Comparison of ENCODE assay signal across 13 mouse cellular contexts in the genomic region with DNA sequence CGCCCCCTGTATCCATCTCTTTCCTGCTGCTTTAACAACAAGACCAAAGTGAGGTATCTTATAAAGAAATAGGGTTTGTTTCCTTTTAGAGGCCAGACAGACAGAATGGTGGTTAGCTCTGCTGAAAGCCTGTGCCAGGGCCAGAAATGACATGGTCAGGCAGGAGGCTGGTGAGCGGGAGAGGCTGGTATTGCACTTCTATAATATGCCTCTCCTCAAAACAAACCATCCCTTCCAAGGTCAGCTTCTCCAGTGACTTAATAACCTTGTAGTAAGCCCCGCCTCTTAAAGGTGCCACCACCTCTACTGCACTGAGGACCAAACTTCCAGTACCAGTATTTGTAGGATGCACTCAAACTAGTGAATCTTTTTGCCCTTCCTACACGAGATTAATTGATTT.
"Had no signal": no experiment of that assay in that cellular context is flagged by ENCODE, and none has a peak within 500 bp of the region (broad histone marks: within the 10 kb centered on the region; RNA-seq: fewer than 3 reads in every experiment).

No protein-coding gene starts in this region.

- H3K4me2 ChIP-seq: limb, embryonic 15.5 days; liver, embryonic 12.5 days; lung, embryonic 14.5 days; neural tube, embryonic 12.5 days had no signal

- H3K27ac ChIP-seq: layer of hippocampus, adult 2 months; limb, embryonic 15.5 days; liver, embryonic 12.5 days; midbrain, embryonic 10.5 days; neural tube, embryonic 12.5 days had no signal

- H3K9ac ChIP-seq: limb, embryonic 15.5 days; liver, embryonic 12.5 days; lung, embryonic 14.5 days; neural tube, embryonic 12.5 days had no signal

- H3K36me3 ChIP-seq: limb, embryonic 15.5 days; liver, embryonic 12.5 days; midbrain, embryonic 10.5 days; neural tube, embryonic 12.5 days had no signal

- DNase-seq: kidney, postnatal 10 days; kidney, postnatal 4 days; lung, embryonic 14.5 days; lung, postnatal 10 days; lung, postnatal 4 days; midbrain, embryonic 14.5 days; thymus, postnatal 4 days had no signal

- H3K4me3 ChIP-seq: layer of hippocampus, adult 2 months; limb, embryonic 15.5 days; liver, embryonic 12.5 days; midbrain, embryonic 10.5 days; myocyte; neural tube, embryonic 12.5 days had no signal

- ATAC-seq: liver, embryonic 12.5 days had no signal

- H3K9me3 ChIP-seq: limb, embryonic 15.5 days; liver, embryonic 12.5 days; midbrain, embryonic 10.5 days; neural tube, embryonic 12.5 days had no signal

- H3K27me3 ChIP-seq: limb, embryonic 15.5 days; neural tube, embryonic 12.5 days had no signal
